Mouse (Mus musculus): ENCODE measurements around the gene Pbld1. TPM values are rescaled to one million over a fixed set of nuclear protein-coding genes. Genes with fewer than 3 reads are reported as not detected.
A peak's percentile ranks its signal among the peaks of the same experiment; 100 is the strongest.

Pbld1 gene
- polyA plus RNA-seq, 1 experiment from 2014 or later: 1.2 TPM

DNA sequence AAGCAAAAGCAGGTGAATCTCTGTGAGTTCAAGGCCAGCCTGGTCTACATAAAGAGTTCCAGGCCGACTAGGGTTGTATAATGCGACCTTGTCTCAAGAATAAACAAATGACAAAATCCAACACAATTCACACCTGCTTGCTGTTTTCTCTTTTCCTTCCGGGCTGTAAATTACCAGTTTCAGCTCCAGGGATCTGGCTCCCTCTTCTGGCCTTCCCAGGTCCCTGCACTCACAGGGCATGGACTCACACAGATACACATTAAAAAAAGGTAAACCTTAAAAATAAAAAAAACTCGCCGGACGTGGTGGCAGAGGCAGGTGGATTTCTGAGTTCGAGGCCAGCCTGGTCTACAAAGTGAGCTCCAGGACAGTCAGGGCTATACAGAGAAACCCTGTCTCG lies 57.6 kb downstream of the Pbld1 start:
- DNase-seq (ENCODE audit: low spot score) (no peak), ATAC-seq (ENCODE audit: low FRiP score) (no peak)
- 95% methylated on average over 8 of the region's 8 CpGs for WGBS
- Histone ChIP-seq H3K27me3 (ENCODE audit: control insufficient read depth, insufficient read depth, low read length) (no peaks in the 10 kb centered on the region), H3K4me1 (replicated peaks; ENCODE audit: control insufficient read depth, insufficient read depth, low read length) (no peaks in the 10 kb centered on the region), H3K27ac (ENCODE audit: low read depth, low read length) (no peak overlapping the region), H3K36me3 (ENCODE audit: control insufficient read depth, insufficient read depth, low read length) (no peaks in the 10 kb centered on the region), H3K4me2 (replicated peaks; ENCODE audit: low read depth, low read length) (no peak overlapping the region), H3K9me3 (ENCODE audit: control insufficient read depth, low read length) (no peaks in the 10 kb centered on the region), H3K9ac (ENCODE audit: low read depth, low read length) (no peak overlapping the region), H3K4me3 (ENCODE audit: low read depth, low read length) (no peak overlapping the region)

DNA sequence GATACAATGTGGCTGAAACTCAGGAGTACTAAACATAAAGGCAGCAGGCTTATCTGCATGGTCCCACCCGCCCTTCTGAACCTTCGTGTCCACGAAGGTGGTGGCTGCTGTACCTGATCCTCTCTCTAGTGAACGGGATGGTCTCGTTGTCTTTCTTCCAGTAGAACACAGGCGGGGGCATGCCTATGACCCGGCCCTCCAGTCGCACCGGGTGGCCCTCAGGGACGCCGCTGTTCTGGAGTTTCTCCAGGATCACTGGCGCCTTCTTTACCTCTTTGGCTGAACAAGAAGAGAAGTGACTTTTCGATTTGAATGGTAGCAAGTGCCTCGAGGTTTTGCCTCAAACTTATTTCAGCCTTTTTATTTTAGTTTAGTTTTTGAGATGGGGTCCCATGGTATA lies 60.0 kb downstream of the Pbld1 start:
- H3K9ac ChIP-seq (ENCODE audit: low read depth, low read length): no peak overlapping the region
- no peaks in the 10 kb centered on the region for H3K36me3 ChIP-seq (ENCODE audit: control insufficient read depth, insufficient read depth, low read length)
- DNase-seq (ENCODE audit: low spot score): no peak
- no peak overlapping the region for H3K4me3 ChIP-seq (ENCODE audit: low read depth, low read length)
- H3K27ac ChIP-seq (ENCODE audit: low read depth, low read length): no peak overlapping the region
- H3K4me1 ChIP-seq (replicated peaks; ENCODE audit: control insufficient read depth, insufficient read depth, low read length): no peaks in the 10 kb centered on the region
- ATAC-seq (ENCODE audit: low FRiP score): no peak
- H3K9me3 ChIP-seq (ENCODE audit: control insufficient read depth, low read length): no peaks in the 10 kb centered on the region
- no peaks in the 10 kb centered on the region for H3K27me3 ChIP-seq (ENCODE audit: control insufficient read depth, insufficient read depth, low read length)
- WGBS: 76% methylated on average over 14 of the region's 14 CpGs
- H3K4me2 ChIP-seq (replicated peaks; ENCODE audit: low read depth, low read length): no peak overlapping the region

DNA sequence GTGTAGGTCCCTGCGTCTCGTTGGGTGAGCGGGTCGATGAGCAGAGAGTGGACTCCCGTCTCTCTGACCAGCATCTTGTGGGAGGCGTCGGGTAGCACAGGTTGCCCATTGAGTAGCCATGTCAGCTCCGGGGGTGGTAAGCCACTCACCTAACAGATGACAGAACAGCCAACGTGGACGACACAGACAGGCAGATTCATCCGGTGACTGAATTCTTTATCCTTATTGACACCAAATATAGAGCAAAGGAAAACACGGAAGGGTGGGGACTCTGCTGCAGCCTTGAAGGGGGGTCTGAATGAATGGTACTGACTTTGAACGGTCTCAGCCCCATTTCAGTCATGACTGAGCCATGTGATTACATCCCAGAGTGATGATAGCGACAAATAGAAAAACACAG lies 62.0 kb downstream of the Pbld1 start:
- Histone ChIP-seq H3K4me3 (ENCODE audit: low read depth, low read length) (no peak overlapping the region), H3K9ac (ENCODE audit: low read depth, low read length) (no peak overlapping the region), H3K9me3 (ENCODE audit: control insufficient read depth, low read length) (no peaks in the 10 kb centered on the region), H3K36me3 (ENCODE audit: control insufficient read depth, insufficient read depth, low read length) (no peaks in the 10 kb centered on the region), H3K27me3 (ENCODE audit: control insufficient read depth, insufficient read depth, low read length) (no peaks in the 10 kb centered on the region), H3K4me2 (replicated peaks; ENCODE audit: low read depth, low read length) (no peak overlapping the region), H3K4me1 (replicated peaks; ENCODE audit: control insufficient read depth, insufficient read depth, low read length) (no peaks in the 10 kb centered on the region), H3K27ac (ENCODE audit: low read depth, low read length) (no peak overlapping the region)
- 83% methylated on average over 14 of the region's 14 CpGs for WGBS
- no peak for DNase-seq (ENCODE audit: low spot score)
- no peak for ATAC-seq (ENCODE audit: low FRiP score)

DNA sequence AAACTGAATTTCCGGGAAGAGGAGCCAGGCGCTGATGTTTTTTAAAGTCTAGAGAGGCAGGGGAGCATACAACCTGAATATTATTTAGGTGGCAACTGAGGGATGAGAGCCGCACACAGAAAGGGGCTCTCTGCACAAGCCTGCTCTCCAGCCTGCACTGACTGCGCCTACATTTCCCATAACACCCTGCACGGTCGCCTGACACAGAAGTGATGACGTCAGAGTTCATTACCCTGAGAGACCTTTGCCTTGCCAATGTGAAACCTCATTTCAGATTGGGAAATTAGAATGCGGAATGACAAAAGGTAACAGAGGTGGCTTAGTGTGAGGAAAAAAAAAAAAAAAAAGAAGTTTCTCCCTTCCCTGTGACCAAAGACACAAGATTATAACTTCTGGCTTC lies 62.6 kb downstream of the Pbld1 start:
- 33% methylated on average over 8 of the region's 8 CpGs for WGBS
- H3K9ac ChIP-seq (ENCODE audit: low read depth, low read length): no peak overlapping the region

DNA sequence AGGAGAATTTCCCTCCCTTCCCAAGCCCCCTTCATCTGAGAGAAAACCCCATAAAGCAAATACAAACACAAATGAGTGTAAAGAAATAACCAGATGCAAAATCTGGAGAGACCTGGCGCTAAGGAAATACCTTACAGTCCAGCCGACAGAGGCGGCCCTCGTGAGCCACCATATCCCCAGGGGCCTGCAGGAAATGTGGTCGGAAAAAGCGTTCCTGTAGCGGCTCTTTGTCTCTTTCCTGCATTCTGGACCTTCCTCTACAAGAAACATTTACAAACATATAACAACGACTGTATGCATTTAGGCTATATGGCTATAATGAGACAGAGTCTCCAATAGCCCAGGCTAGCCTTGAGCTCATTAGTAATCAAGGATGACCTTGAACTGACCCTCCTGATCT lies 63.2 kb downstream of the Pbld1 start:
- DNase-seq (ENCODE audit: low spot score) (no peak), ATAC-seq (ENCODE audit: low FRiP score) (no peak)
- Histone ChIP-seq H3K9ac (ENCODE audit: low read depth, low read length) (no peak overlapping the region), H3K27me3 (ENCODE audit: control insufficient read depth, insufficient read depth, low read length) (no peaks in the 10 kb centered on the region), H3K4me2 (replicated peaks; ENCODE audit: low read depth, low read length) (no peak overlapping the region), H3K27ac (ENCODE audit: low read depth, low read length) (no peak overlapping the region), H3K4me3 (ENCODE audit: low read depth, low read length) (no peak overlapping the region), H3K9me3 (ENCODE audit: control insufficient read depth, low read length) (no peaks in the 10 kb centered on the region), H3K36me3 (ENCODE audit: control insufficient read depth, insufficient read depth, low read length) (no peaks in the 10 kb centered on the region), H3K4me1 (replicated peaks; ENCODE audit: control insufficient read depth, insufficient read depth, low read length) (no peaks in the 10 kb centered on the region)
- 86% methylated on average over 8 of the region's 8 CpGs for WGBS

More for the DNA sequence above, 62.6 kb downstream of the Pbld1 start:
- Histone ChIP-seq H3K9me3 (ENCODE audit: control insufficient read depth, low read length) (no peaks in the 10 kb centered on the region), H3K36me3 (ENCODE audit: control insufficient read depth, insufficient read depth, low read length) (no peaks in the 10 kb centered on the region), H3K4me3 (ENCODE audit: low read depth, low read length) (no peak overlapping the region), H3K27me3 (ENCODE audit: control insufficient read depth, insufficient read depth, low read length) (no peaks in the 10 kb centered on the region), H3K27ac (ENCODE audit: low read depth, low read length) (no peak overlapping the region), H3K4me2 (replicated peaks; ENCODE audit: low read depth, low read length) (no peak overlapping the region), H3K4me1 (replicated peaks; ENCODE audit: control insufficient read depth, insufficient read depth, low read length) (no peaks in the 10 kb centered on the region)
- DNase-seq (ENCODE audit: low spot score) (peak; percentile 62), ATAC-seq (ENCODE audit: low FRiP score) (peak; percentile 76)

DNA sequence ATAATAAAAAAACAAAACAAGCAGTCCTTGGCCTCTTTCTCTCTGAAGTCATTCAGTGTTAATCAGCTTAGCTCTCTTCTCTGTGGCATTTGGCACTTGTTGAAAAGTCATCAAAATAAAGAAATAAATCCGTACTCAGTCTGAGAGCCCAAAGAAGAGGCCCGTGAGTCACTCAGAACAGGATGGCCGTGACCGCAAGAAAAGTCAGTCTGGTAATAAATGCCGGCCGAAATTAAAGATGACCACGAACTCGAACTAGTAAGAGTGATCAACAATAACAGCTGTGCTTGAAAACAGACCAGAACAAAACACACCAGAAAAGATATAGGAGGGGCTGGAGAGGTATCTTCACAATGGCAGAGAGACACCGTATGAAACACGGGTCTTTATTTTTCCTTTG lies 64.1 kb downstream of the Pbld1 start:
- no peak overlapping the region for H3K4me2 ChIP-seq (replicated peaks; ENCODE audit: low read depth, low read length)
- H3K27me3 ChIP-seq (ENCODE audit: control insufficient read depth, insufficient read depth, low read length): no peaks in the 10 kb centered on the region
- H3K4me1 ChIP-seq (replicated peaks; ENCODE audit: control insufficient read depth, insufficient read depth, low read length): no peaks in the 10 kb centered on the region
- no peak overlapping the region for H3K9ac ChIP-seq (ENCODE audit: low read depth, low read length)
- ATAC-seq (ENCODE audit: low FRiP score) (no peak), DNase-seq (ENCODE audit: low spot score) (no peak)
- no peak overlapping the region for H3K27ac ChIP-seq (ENCODE audit: low read depth, low read length)
- H3K36me3 ChIP-seq (ENCODE audit: control insufficient read depth, insufficient read depth, low read length): no peaks in the 10 kb centered on the region
- H3K9me3 ChIP-seq (ENCODE audit: control insufficient read depth, low read length): no peaks in the 10 kb centered on the region
- WGBS: 95% methylated on average over 10 of the region's 10 CpGs
- no peak overlapping the region for H3K4me3 ChIP-seq (ENCODE audit: low read depth, low read length)

DNA sequence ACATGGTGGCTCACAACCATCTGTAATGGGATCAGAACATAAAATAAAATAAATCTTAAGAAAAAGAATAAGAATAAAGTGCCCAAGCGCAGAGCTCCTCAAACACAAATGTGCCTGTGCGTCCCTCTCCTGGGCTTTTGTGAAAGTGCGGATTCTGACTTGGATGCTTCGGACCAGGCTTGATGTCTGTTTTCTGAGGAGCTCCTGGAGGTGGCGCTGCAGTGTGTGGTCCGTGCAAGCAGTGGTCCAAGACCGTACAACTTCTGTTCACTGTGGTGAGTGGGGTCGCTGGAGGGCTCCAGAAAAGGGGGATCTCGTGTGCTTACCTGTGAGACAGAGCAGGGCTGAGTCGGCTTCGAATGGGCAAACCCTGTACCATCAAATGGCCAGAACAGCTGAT lies 65.4 kb downstream of the Pbld1 start:
- WGBS: 30% methylated on average over 11 of the region's 11 CpGs
- Histone ChIP-seq H3K36me3 (ENCODE audit: control insufficient read depth, insufficient read depth, low read length) (no peaks in the 10 kb centered on the region), H3K27me3 (ENCODE audit: control insufficient read depth, insufficient read depth, low read length) (no peaks in the 10 kb centered on the region), H3K4me2 (replicated peaks; ENCODE audit: low read depth, low read length) (no peak overlapping the region), H3K4me3 (ENCODE audit: low read depth, low read length) (no peak overlapping the region), H3K4me1 (replicated peaks; ENCODE audit: control insufficient read depth, insufficient read depth, low read length) (no peaks in the 10 kb centered on the region), H3K27ac (ENCODE audit: low read depth, low read length) (no peak overlapping the region), H3K9me3 (ENCODE audit: control insufficient read depth, low read length) (no peaks in the 10 kb centered on the region), H3K9ac (ENCODE audit: low read depth, low read length) (no peak overlapping the region)
- DNase-seq (ENCODE audit: low spot score) (peak; percentile 40), ATAC-seq (ENCODE audit: low FRiP score) (no peak)

DNA sequence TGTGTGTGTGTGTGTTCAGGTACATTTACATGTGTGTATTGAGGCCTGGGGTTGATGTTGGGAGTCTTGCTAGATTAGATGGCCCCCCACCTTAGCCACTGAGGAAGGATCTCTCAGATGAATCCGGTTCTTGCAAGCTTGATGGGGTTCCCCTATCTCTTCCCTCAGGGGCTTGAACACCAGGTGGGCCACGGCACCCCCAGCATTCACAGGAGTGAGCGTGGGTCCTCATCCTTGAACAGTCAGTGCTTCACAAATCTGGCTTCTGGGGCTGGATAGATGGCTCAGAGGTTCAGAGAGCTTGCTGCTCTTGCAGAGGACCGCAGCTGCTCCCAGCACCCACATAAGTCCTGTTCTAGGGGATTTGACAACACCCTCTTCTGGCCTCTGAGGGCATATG lies 66.2 kb downstream of the Pbld1 start:
- no peak overlapping the region for H3K4me2 ChIP-seq (replicated peaks; ENCODE audit: low read depth, low read length)
- H3K27me3 ChIP-seq (ENCODE audit: control insufficient read depth, insufficient read depth, low read length): no peaks in the 10 kb centered on the region
- H3K36me3 ChIP-seq (ENCODE audit: control insufficient read depth, insufficient read depth, low read length): no peaks in the 10 kb centered on the region
- WGBS: 81% methylated on average over 4 of the region's 4 CpGs
- no peak overlapping the region for H3K27ac ChIP-seq (ENCODE audit: low read depth, low read length)
- H3K4me3 ChIP-seq (ENCODE audit: low read depth, low read length): no peak overlapping the region
- H3K4me1 ChIP-seq (replicated peaks; ENCODE audit: control insufficient read depth, insufficient read depth, low read length): no peaks in the 10 kb centered on the region
- H3K9me3 ChIP-seq (ENCODE audit: control insufficient read depth, low read length): no peaks in the 10 kb centered on the region
- ATAC-seq (ENCODE audit: low FRiP score): no peak
- H3K9ac ChIP-seq (ENCODE audit: low read depth, low read length): no peak overlapping the region
- DNase-seq (ENCODE audit: low spot score): no peak

DNA sequence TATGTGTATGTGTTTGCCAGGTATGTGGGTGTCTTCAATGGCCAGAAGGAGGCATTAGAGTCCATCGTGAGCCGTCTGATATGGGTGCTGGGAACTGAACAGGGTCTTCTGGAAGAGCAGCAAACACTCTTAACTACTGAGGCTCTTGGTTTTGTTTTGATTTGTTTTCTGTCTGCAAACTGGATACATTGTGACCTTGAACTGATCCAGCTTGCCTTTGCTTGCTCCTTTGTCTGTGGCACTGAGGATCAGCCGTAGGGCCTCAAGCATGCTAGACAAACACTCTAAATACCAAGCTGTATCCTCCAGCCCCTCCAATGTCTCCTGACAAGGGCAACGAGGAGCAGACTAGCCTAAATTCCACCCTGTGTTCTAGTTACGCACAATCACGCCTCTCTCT lies 67.2 kb downstream of the Pbld1 start:
- 94% methylated on average over 6 of the region's 6 CpGs for WGBS
- Histone ChIP-seq H3K4me2 (replicated peaks; ENCODE audit: low read depth, low read length) (no peak overlapping the region), H3K27ac (ENCODE audit: low read depth, low read length) (no peak overlapping the region), H3K9me3 (ENCODE audit: control insufficient read depth, low read length) (no peaks in the 10 kb centered on the region), H3K4me3 (ENCODE audit: low read depth, low read length) (no peak overlapping the region), H3K27me3 (ENCODE audit: control insufficient read depth, insufficient read depth, low read length) (no peaks in the 10 kb centered on the region), H3K4me1 (replicated peaks; ENCODE audit: control insufficient read depth, insufficient read depth, low read length) (no peaks in the 10 kb centered on the region), H3K9ac (ENCODE audit: low read depth, low read length) (no peak overlapping the region), H3K36me3 (ENCODE audit: control insufficient read depth, insufficient read depth, low read length) (no peaks in the 10 kb centered on the region)
- DNase-seq (ENCODE audit: low spot score): no peak
- no peak for ATAC-seq (ENCODE audit: low FRiP score)

All from hindbrain, embryonic 11.5 days (tissue).